Mouse (Mus musculus): ENCODE data around the gene Pdia6. TPM values are rescaled to one million over a fixed set of nuclear protein-coding genes. Genes with fewer than 3 reads are reported as not detected.

The Pdia6 gene
- polyA plus RNA-seq, 1 experiment from 2014 or later = 234 TPM

- Histone ChIP-seq H3K27ac (ENCODE audit: low read length) (no peak overlapping the region), H3K4me2 (ENCODE audit: low read depth, low read length) (no peak overlapping the region), H3K36me3 (ENCODE audit: control insufficient read depth, insufficient read depth) (no peaks in the 10 kb centered on the region), H3K27me3 (ENCODE audit: control insufficient read depth, insufficient read depth, low read depth, low read length) (no peaks in the 10 kb centered on the region), H3K9ac (ENCODE audit: low read depth, low read length) (no peak overlapping the region), H3K4me3 (ENCODE audit: low read depth, low read length) (no peak overlapping the region), H3K9me3 (replicated peaks; ENCODE audit: control insufficient read depth, low read length) (no peaks in the 10 kb centered on the region), H3K4me1 (ENCODE audit: control insufficient read depth, low read depth, low read length) (no peaks in the 10 kb centered on the region)
- ATAC-seq (ENCODE audit: low read depth) = no peak
- WGBS (ENCODE audit: insufficient replicate concordance) = 77% methylated on average over 14 of the region's 14 CpGs
Observed at GRCm38 (mm10) chr12:17231513-17231912, 34.8 kb upstream of the Pdia6 start.

- no peak overlapping the region for H3K4me3 ChIP-seq (ENCODE audit: low read depth, low read length)
- H3K9me3 ChIP-seq (replicated peaks; ENCODE audit: control insufficient read depth, low read length) = no peaks in the 10 kb centered on the region
- no peak overlapping the region for H3K4me2 ChIP-seq (ENCODE audit: low read depth, low read length)
- H3K36me3 ChIP-seq (ENCODE audit: control insufficient read depth, insufficient read depth) = no peaks in the 10 kb centered on the region
- WGBS (ENCODE audit: insufficient replicate concordance) = 44% methylated on average over 11 of the region's 11 CpGs
- H3K27ac ChIP-seq (ENCODE audit: low read length) = no peak overlapping the region
- no peaks in the 10 kb centered on the region for H3K27me3 ChIP-seq (ENCODE audit: control insufficient read depth, insufficient read depth, low read depth, low read length)
- no peaks in the 10 kb centered on the region for H3K4me1 ChIP-seq (ENCODE audit: control insufficient read depth, low read depth, low read length)
- H3K9ac ChIP-seq (ENCODE audit: low read depth, low read length) = no peak overlapping the region
- ATAC-seq (ENCODE audit: low read depth) = no peak
Observed at GRCm38 (mm10) chr12:17235535-17236313, 30.6 kb upstream of the Pdia6 start.

GRCm38 (mm10) chr12:17238588-17239427 is 27.5 kb upstream of the Pdia6 start:
- H3K9ac ChIP-seq (ENCODE audit: low read depth, low read length) = no peak overlapping the region
- H3K36me3 ChIP-seq (ENCODE audit: control insufficient read depth, insufficient read depth) = no peaks in the 10 kb centered on the region
- WGBS (ENCODE audit: insufficient replicate concordance) = 36% methylated on average over 12 of the region's 12 CpGs
- no peaks in the 10 kb centered on the region for H3K9me3 ChIP-seq (replicated peaks; ENCODE audit: control insufficient read depth, low read length)
- no peaks in the 10 kb centered on the region for H3K4me1 ChIP-seq (ENCODE audit: control insufficient read depth, low read depth, low read length)
- H3K4me2 ChIP-seq (ENCODE audit: low read depth, low read length) = no peak overlapping the region
- no peak overlapping the region for H3K4me3 ChIP-seq (ENCODE audit: low read depth, low read length)
- H3K27ac ChIP-seq (ENCODE audit: low read length) = no peak overlapping the region
- no peaks in the 10 kb centered on the region for H3K27me3 ChIP-seq (ENCODE audit: control insufficient read depth, insufficient read depth, low read depth, low read length)
- ATAC-seq (ENCODE audit: low read depth) = no peak

GRCm38 (mm10) chr12:17239428-17239688 is 27.0 kb upstream of the Pdia6 start:
- Histone ChIP-seq H3K9me3 (replicated peaks; ENCODE audit: control insufficient read depth, low read length) (no peaks in the 10 kb centered on the region), H3K4me3 (ENCODE audit: low read depth, low read length) (no peak overlapping the region), H3K27ac (ENCODE audit: low read length) (no peak overlapping the region), H3K9ac (ENCODE audit: low read depth, low read length) (no peak overlapping the region), H3K27me3 (ENCODE audit: control insufficient read depth, insufficient read depth, low read depth, low read length) (no peaks in the 10 kb centered on the region), H3K4me2 (ENCODE audit: low read depth, low read length) (no peak overlapping the region), H3K36me3 (ENCODE audit: control insufficient read depth, insufficient read depth) (no peaks in the 10 kb centered on the region), H3K4me1 (ENCODE audit: control insufficient read depth, low read depth, low read length) (no peaks in the 10 kb centered on the region)
- no peak for ATAC-seq (ENCODE audit: low read depth)

- Histone ChIP-seq H3K4me2 (ENCODE audit: low read depth, low read length) (no peak overlapping the region), H3K36me3 (ENCODE audit: control insufficient read depth, insufficient read depth) (no peaks in the 10 kb centered on the region), H3K27ac (ENCODE audit: low read length) (no peak overlapping the region), H3K4me3 (ENCODE audit: low read depth, low read length) (no peak overlapping the region), H3K9me3 (replicated peaks; ENCODE audit: control insufficient read depth, low read length) (no peaks in the 10 kb centered on the region), H3K9ac (ENCODE audit: low read depth, low read length) (no peak overlapping the region), H3K27me3 (ENCODE audit: control insufficient read depth, insufficient read depth, low read depth, low read length) (no peaks in the 10 kb centered on the region), H3K4me1 (ENCODE audit: control insufficient read depth, low read depth, low read length) (no peaks in the 10 kb centered on the region)
- WGBS (ENCODE audit: insufficient replicate concordance) = 71% methylated on average over 2 of the region's 2 CpGs
- ATAC-seq (ENCODE audit: low read depth) = no peak
Observed at GRCm38 (mm10) chr12:17241016-17241415, 25.3 kb upstream of the Pdia6 start.

GRCm38 (mm10) chr12:17241614-17242013 is 24.7 kb upstream of the Pdia6 start:
- H3K9ac ChIP-seq (ENCODE audit: low read depth, low read length) = no peak overlapping the region
- no peak overlapping the region for H3K27ac ChIP-seq (ENCODE audit: low read length)
- H3K27me3 ChIP-seq (ENCODE audit: control insufficient read depth, insufficient read depth, low read depth, low read length) = no peaks in the 10 kb centered on the region
- no peaks in the 10 kb centered on the region for H3K9me3 ChIP-seq (replicated peaks; ENCODE audit: control insufficient read depth, low read length)
- H3K4me3 ChIP-seq (ENCODE audit: low read depth, low read length) = no peak overlapping the region
- 78% methylated on average over 9 of the region's 9 CpGs for WGBS (ENCODE audit: insufficient replicate concordance)
- H3K4me1 ChIP-seq (ENCODE audit: control insufficient read depth, low read depth, low read length) = no peaks in the 10 kb centered on the region
- no peak for ATAC-seq (ENCODE audit: low read depth)
- H3K36me3 ChIP-seq (ENCODE audit: control insufficient read depth, insufficient read depth) = no peaks in the 10 kb centered on the region
- H3K4me2 ChIP-seq (ENCODE audit: low read depth, low read length) = no peak overlapping the region

- Histone ChIP-seq H3K36me3 (ENCODE audit: control insufficient read depth, insufficient read depth) (no peaks in the 10 kb centered on the region), H3K4me3 (ENCODE audit: low read depth, low read length) (no peak overlapping the region), H3K9ac (ENCODE audit: low read depth, low read length) (no peak overlapping the region), H3K27ac (ENCODE audit: low read length) (no peak overlapping the region), H3K9me3 (replicated peaks; ENCODE audit: control insufficient read depth, low read length) (no peaks in the 10 kb centered on the region), H3K4me1 (ENCODE audit: control insufficient read depth, low read depth, low read length) (no peaks in the 10 kb centered on the region), H3K4me2 (ENCODE audit: low read depth, low read length) (no peak overlapping the region), H3K27me3 (ENCODE audit: control insufficient read depth, insufficient read depth, low read depth, low read length) (no peaks in the 10 kb centered on the region)
- ATAC-seq (ENCODE audit: low read depth) = no peak
Observed at GRCm38 (mm10) chr12:17242041-17242440, 24.3 kb upstream of the Pdia6 start.

GRCm38 (mm10) chr12:17250962-17251361 is 15.4 kb upstream of the Pdia6 start:
- H3K27me3 ChIP-seq (ENCODE audit: control insufficient read depth, insufficient read depth, low read depth, low read length) = no peaks in the 10 kb centered on the region; the same call in 1 of the 2 replicates
- no peak overlapping the region for H3K4me3 ChIP-seq (ENCODE audit: low read depth, low read length)
- no peaks in the 10 kb centered on the region for H3K36me3 ChIP-seq (ENCODE audit: control insufficient read depth, insufficient read depth)
- no peak overlapping the region for H3K4me2 ChIP-seq (ENCODE audit: low read depth, low read length)
- WGBS (ENCODE audit: insufficient replicate concordance) = 51% methylated on average over 8 of the region's 8 CpGs
- no peaks in the 10 kb centered on the region for H3K9me3 ChIP-seq (replicated peaks; ENCODE audit: control insufficient read depth, low read length)
- ATAC-seq (ENCODE audit: low read depth) = no peak
- no peak overlapping the region for H3K9ac ChIP-seq (ENCODE audit: low read depth, low read length)
- H3K27ac ChIP-seq (ENCODE audit: low read length) = no peak overlapping the region
- no peaks in the 10 kb centered on the region for H3K4me1 ChIP-seq (ENCODE audit: control insufficient read depth, low read depth, low read length)

- H3K36me3 ChIP-seq (ENCODE audit: control insufficient read depth, insufficient read depth) = no peaks in the 10 kb centered on the region
- no peak for ATAC-seq (ENCODE audit: low read depth)
- H3K4me2 ChIP-seq (ENCODE audit: low read depth, low read length) = no peak overlapping the region
- no peaks in the 10 kb centered on the region; the same call in 1 of the 2 replicates for H3K27me3 ChIP-seq (ENCODE audit: control insufficient read depth, insufficient read depth, low read depth, low read length)
- no peaks in the 10 kb centered on the region for H3K4me1 ChIP-seq (ENCODE audit: control insufficient read depth, low read depth, low read length)
- no peaks in the 10 kb centered on the region for H3K9me3 ChIP-seq (replicated peaks; ENCODE audit: control insufficient read depth, low read length)
- WGBS (ENCODE audit: insufficient replicate concordance) = 10% methylated on average over 9 of the region's 9 CpGs
- no peak overlapping the region for H3K27ac ChIP-seq (ENCODE audit: low read length)
- H3K9ac ChIP-seq (ENCODE audit: low read depth, low read length) = no peak overlapping the region
- no peak overlapping the region for H3K4me3 ChIP-seq (ENCODE audit: low read depth, low read length)
Observed at GRCm38 (mm10) chr12:17253069-17253468, 13.3 kb upstream of the Pdia6 start.
